Mouse (Mus musculus) forebrain, embryonic 12.5 days (tissue): ENCODE measurements at regions not wholly inside any gene's neighbourhood (a gene's known extent, or its start where the extent isn't known, plus 50 kb on each side); places are given as distances from the start of the nearest gene placed in this dataset.

ENCODE experiments used
- ATAC-seq: fragments of 200-750 bp; cut with Nextera tagmentation; 2 replicates; pipeline ENCODE4 v1.8.0; 2017; ENCODE audit warnings: moderate TSS enrichment; ENCODE audit not compliant: low FRiP score
- H3K27ac ChIP-seq: fragments of 300-500 bp; sonication (generic); 2 replicates; pipeline ENCODE4 v1.5.1; 2016; ENCODE audit warnings: mild to moderate bottlenecking
- H3K27me3 ChIP-seq: fragments of 300-500 bp; sonication (generic); 2 replicates; pipeline ENCODE4 v1.6.1; 2016; ENCODE audit warnings: mild to moderate bottlenecking
- H3K36me3 ChIP-seq: fragments of 300-500 bp; sonication (generic); replicated peaks from 2 replicates; pipeline ENCODE4 v1.6.1; 2016; ENCODE audit warnings: mild to moderate bottlenecking
- H3K4me1 ChIP-seq: fragments of 300-500 bp; sonication (generic); 2 replicates; pipeline ENCODE4 v1.6.1; 2016
- H3K4me2 ChIP-seq: fragments of 300-500 bp; sonication (generic); 2 replicates; pipeline ENCODE4 v1.6.1; 2016; ENCODE audit warnings: mild to moderate bottlenecking, moderate library complexity
- H3K4me3 ChIP-seq: fragments of 300-500 bp; sonication (generic); replicated peaks from 2 replicates; pipeline ENCODE4 v1.5.1; 2016; ENCODE audit warnings: mild to moderate bottlenecking
- H3K9ac ChIP-seq: fragments of 300-500 bp; sonication (generic); 2 replicates; pipeline ENCODE4 v1.6.1; 2016; ENCODE audit warnings: mild to moderate bottlenecking
- H3K9me3 ChIP-seq: fragments of 300-500 bp; sonication (generic); 2 replicates; pipeline ENCODE4 v1.6.1; 2016
- WGBS: fragments of 180-500 bp; shearing (Covaris S2); methylation state at CpG from one replicate; pipeline ENCODE4 v1.1.7; 2016; 5-methylcytosine and 5-hydroxymethylcytosine counted together

DNA sequence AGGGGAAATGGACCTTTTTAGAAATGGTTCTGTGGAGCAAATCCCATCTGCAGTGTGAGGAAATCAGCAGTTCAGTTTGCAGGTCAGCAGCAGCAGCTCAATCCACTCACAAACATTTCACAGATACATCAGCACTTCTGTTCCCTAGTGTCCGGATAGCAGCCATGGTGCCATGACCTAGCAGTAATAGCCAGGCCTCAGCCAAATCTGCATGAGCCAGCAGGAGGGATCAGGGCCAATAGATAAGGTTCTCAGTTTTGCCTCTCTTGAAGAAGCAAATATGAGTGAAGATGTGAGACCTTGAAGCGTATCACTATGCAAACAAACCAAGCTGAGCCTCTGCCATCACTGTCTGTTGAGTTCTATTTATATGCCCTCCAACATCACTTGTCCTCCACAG is 380.7 kb upstream of the Chrm3 start:
- 92% methylated on average over 2 of the region's 2 CpGs for WGBS

DNA sequence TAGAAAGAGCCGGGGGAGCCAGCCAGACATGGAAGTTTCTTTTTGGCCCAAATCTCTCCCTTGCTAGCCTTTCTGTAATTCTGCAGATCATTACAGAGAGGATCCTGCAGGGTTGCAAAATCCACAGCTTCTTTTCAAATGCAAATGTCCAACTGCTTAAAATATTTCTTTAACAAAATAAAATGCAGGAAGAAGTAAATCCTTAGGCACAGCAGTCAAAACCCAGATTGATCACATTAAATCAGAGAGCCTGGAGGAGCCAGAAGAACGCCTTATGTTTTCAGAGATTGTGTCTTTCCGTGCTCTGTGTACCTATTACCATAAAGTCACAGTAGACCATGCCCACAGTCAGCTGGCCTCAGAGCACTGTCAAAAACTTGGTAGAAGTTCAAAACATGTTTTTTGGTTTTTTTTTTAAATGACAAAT is 365.1 kb upstream of the Chrm3 start:
- 33% methylated on average over 3 of the region's 3 CpGs for WGBS
- H3K4me2 ChIP-seq = no peak overlapping the region
- no peak for ATAC-seq
- no peak overlapping the region for H3K27ac ChIP-seq
- H3K27me3 ChIP-seq = no peaks in the 10 kb centered on the region
- H3K9me3 ChIP-seq = no peaks in the 10 kb centered on the region
- H3K4me3 ChIP-seq = no peak overlapping the region
- no peaks in the 10 kb centered on the region for H3K36me3 ChIP-seq
- H3K9ac ChIP-seq = no peak overlapping the region
- peaks cover 5% of the 10 kb centered on the region; the same call in 1 of the 2 replicates for H3K4me1 ChIP-seq

More for the DNA sequence above, 380.7 kb upstream of the Chrm3 start:
- Histone ChIP-seq H3K4me2 (no peak overlapping the region), H3K36me3 (no peaks in the 10 kb centered on the region), H3K4me1 (no peaks in the 10 kb centered on the region), H3K27me3 (no peaks in the 10 kb centered on the region), H3K9ac (no peak overlapping the region), H3K4me3 (no peak overlapping the region), H3K9me3 (no peaks in the 10 kb centered on the region), H3K27ac (no peak overlapping the region)
- no peak for ATAC-seq

DNA sequence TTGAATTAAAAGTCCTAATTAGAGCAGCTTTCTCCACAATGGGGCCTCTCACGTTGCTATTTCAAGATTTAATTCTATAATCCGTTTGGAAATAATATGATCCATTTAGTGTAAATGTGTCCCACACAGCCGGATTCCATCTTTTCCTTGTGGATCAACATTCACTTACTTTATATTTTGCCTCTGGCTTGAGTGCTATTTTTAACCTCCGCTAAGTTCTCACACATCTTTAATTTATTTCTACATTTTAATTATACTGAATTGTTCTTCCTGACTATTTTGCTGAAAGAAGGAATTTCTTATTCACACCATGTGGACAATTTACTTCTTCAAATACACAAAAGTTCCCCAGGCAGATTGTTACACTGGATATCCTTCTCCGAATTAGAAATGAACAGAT is 364.7 kb upstream of the Chrm3 start:
- Histone ChIP-seq H3K27ac (no peak overlapping the region), H3K9me3 (no peaks in the 10 kb centered on the region), H3K27me3 (no peaks in the 10 kb centered on the region), H3K4me3 (no peak overlapping the region), H3K4me1 (peaks cover 5% of the 10 kb centered on the region; the same call in 1 of the 2 replicates), H3K4me2 (no peak overlapping the region), H3K9ac (no peak overlapping the region), H3K36me3 (no peaks in the 10 kb centered on the region)
- 48% methylated on average over 5 of the region's 5 CpGs for WGBS
- ATAC-seq = no peak

DNA sequence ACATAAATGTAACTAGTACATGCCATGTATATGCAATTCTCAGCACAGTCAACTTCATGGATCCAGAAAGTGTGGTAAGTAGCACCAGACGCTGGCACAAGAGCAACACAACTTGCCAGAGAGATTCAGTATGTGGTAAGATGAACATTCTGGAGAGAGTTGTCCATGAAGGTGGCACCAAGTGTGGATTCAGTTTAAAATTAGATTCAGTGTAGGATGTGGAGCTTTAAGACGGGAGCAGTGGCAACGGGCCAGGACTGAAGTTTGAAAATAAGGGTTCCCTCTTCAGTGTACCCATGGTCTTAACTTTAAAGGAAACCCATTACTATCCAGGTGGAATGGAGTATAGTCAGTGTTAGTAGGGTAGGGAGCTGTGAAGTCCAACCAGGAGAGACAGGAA is 360.0 kb upstream of the Chrm3 start:
- WGBS = 85% methylated on average over 3 of the region's 3 CpGs
- ATAC-seq = no peak

DNA sequence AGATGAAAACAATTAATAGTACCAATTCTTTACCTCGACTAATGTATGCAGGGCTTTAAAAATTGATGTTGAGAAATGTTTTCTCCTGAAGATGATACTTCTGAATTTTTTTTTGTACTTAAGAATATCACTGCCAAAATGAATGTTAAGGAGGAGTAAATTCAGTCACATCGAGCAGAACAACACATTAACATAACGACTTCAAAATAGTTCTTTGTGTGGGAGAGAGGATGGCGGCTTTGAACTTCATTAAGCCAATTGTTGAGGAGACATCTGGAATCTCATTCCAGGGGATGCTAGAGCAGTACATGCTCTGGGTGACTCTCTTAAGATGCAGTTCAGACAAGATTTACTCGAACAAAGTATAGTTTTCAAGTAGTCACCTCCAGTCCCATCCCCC is 350.8 kb upstream of the Chrm3 start:
- no peaks in the 10 kb centered on the region for H3K36me3 ChIP-seq
- no peak for ATAC-seq
- no peak overlapping the region for H3K4me3 ChIP-seq
- no peak overlapping the region for H3K27ac ChIP-seq
- no peak overlapping the region for H3K9ac ChIP-seq
- H3K27me3 ChIP-seq = no peaks in the 10 kb centered on the region
- H3K9me3 ChIP-seq = no peaks in the 10 kb centered on the region
- no peak overlapping the region for H3K4me2 ChIP-seq
- 0 out of 2 replicates have a peak, but pooled peaks cover 3% of the 10 kb centered on the region for H3K4me1 ChIP-seq
- 67% methylated on average over 5 of the region's 5 CpGs for WGBS

More for the DNA sequence above, 360.0 kb upstream of the Chrm3 start:
- Histone ChIP-seq H3K4me3 (no peak overlapping the region), H3K4me2 (no peak overlapping the region), H3K9me3 (no peaks in the 10 kb centered on the region), H3K4me1 (peaks cover 2% of the 10 kb centered on the region; the same call in 1 of the 2 replicates), H3K9ac (no peak overlapping the region), H3K36me3 (no peaks in the 10 kb centered on the region), H3K27me3 (no peaks in the 10 kb centered on the region), H3K27ac (no peak overlapping the region)

DNA sequence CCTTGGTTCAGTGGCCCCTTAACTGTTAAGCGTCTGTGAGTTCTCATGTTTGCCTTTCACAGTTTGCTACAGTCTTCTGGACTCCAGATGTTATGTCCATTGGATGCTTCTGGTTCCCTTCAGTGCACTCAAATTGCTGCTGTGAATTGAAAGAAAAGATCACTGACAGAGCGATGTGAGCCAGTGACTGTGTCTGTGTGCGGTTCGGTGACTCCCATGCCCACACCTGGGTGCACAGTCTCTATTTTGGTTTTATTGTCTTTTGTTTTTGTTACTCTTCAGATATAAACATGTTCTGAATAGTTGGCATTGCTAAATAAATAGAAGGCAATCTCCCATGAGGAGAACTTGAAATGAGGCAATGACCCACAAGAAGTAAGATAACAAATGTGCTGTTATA is 350.3 kb upstream of the Chrm3 start:
- Histone ChIP-seq H3K4me3 (no peak overlapping the region), H3K36me3 (no peaks in the 10 kb centered on the region), H3K27me3 (no peaks in the 10 kb centered on the region), H3K4me2 (no peak overlapping the region), H3K9ac (no peak overlapping the region), H3K27ac (no peak overlapping the region), H3K9me3 (no peaks in the 10 kb centered on the region), H3K4me1 (0 out of 2 replicates have a peak, but pooled peaks cover 3% of the 10 kb centered on the region)
- WGBS = 86% methylated on average over 4 of the region's 4 CpGs
- ATAC-seq = no peak

DNA sequence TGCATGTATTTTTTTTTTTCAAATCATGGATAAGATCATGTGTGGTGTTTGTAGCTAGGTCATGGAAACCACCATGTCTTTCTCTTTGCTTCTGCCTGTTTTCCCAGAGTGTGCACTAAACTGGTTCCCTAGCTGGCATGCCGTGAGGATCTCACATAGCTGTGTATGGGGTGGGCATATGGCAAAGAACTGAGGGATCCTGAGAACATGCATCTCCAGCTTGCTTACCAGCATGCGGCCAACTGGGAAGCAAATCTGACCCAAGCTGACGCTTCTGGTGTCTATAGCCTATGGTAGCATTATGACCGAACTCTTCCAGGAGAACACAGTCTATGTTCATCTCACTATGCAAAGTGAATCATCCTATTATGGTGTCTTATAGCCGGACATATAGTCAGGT is 336.5 kb upstream of the Chrm3 start:
- H3K4me3 ChIP-seq = no peak overlapping the region
- ATAC-seq = no peak
- WGBS = 96% methylated on average over 5 of the region's 5 CpGs
- H3K27ac ChIP-seq = no peak overlapping the region
- H3K9ac ChIP-seq = no peak overlapping the region
- H3K4me1 ChIP-seq = no peaks in the 10 kb centered on the region
- no peaks in the 10 kb centered on the region for H3K36me3 ChIP-seq
- H3K27me3 ChIP-seq = no peaks in the 10 kb centered on the region
- H3K9me3 ChIP-seq = no peaks in the 10 kb centered on the region
- H3K4me2 ChIP-seq = no peak overlapping the region

DNA sequence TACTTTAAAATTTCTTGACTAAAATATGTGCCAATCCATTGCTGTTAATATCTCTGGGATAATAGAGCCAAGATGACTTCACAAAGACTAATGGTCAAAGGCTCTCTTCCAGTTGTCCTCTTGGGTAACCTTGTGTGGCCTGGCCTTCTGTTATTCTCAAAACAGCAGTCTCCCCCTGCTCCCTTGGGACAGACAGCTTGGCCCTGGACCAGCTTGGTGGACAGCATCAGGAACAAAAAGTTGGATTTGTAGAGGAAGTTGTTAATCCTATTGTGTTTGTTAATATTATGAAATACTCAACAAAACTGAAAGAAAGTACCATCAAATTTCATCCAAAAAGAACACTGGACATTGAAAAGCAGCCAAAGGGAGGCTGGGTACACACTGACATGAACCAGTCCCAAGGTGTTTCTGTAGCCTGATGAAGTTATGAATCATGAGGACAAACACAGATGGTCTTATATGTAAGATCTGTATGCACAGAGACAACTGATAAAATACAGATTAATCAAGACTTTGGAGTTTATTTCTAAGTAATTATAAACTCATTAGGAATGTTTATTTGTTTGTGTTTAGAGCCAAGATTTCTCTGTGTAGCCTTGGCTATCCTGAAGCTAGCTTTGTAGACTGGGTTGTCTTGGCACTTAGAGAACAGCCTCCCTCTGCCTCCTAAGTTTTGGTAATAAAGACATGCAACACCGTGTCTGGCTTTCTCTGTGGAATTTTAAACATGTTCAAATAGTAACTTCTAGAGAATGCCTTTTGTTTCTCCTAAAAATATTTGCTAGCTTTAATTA is 335.7 kb upstream of the Chrm3 start:
- H3K9me3 ChIP-seq = no peaks in the 10 kb centered on the region
- no peak for ATAC-seq
- no peak overlapping the region for H3K9ac ChIP-seq
- H3K27ac ChIP-seq = no peak overlapping the region
- WGBS = 88% methylated on average over 1 of the region's 1 CpGs
- no peaks in the 10 kb centered on the region for H3K27me3 ChIP-seq
- no peaks in the 10 kb centered on the region for H3K4me1 ChIP-seq
- no peak overlapping the region for H3K4me2 ChIP-seq
- no peaks in the 10 kb centered on the region for H3K36me3 ChIP-seq
- no peak overlapping the region for H3K4me3 ChIP-seq

DNA sequence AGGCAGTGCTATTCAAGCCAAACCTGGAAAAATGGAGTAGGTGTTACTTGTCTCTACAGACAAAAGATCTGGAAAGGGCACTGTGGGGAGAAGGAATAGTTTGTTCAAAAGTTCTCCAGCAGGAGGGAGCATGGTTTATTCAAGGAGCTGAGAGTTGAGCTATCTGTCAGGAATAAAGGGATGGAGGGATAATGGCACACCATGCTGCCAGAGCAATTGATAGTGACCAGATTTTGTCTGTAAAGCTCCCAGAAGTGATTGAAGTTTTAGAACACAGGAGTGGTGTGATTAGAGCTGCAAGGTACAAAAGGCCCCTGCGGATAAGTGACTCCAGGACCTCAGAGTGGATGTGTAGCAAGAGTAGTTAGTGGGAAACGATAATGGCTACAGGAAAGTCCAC is 330.7 kb upstream of the Chrm3 start:
- H3K9ac ChIP-seq = no peak overlapping the region
- H3K36me3 ChIP-seq = no peaks in the 10 kb centered on the region
- no peak for ATAC-seq
- no peak overlapping the region for H3K4me2 ChIP-seq
- no peak overlapping the region for H3K4me3 ChIP-seq
- WGBS = 20% methylated on average over 2 of the region's 2 CpGs
- H3K9me3 ChIP-seq = no peaks in the 10 kb centered on the region
- H3K4me1 ChIP-seq = 0 out of 2 replicates have a peak, but pooled peaks cover 2% of the 10 kb centered on the region
- H3K27me3 ChIP-seq = no peaks in the 10 kb centered on the region
- no peak overlapping the region for H3K27ac ChIP-seq

DNA sequence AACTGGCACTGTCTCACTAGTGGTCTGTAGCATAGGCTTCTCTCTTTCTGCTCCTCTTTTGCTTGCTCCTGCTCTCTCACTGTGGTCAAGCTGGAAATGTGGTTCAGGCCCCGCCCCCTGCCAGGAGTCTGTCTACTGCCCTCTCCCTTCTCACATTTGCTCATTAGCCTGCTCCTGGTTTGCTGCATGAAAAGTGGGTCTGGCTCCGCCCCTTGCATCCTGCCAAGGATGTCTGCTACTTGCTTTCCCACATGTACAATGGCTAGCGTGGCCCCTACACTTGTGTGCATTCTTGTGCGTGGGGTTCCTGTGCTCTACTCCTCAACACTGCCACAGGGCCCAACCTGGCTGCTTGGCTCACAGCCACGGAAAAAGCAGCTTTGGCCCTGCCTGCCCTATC is 326.7 kb upstream of the Chrm3 start:
- WGBS = 70% methylated on average over 5 of the region's 5 CpGs
- ATAC-seq = peak; percentile 49; the same call in 1 of the 2 replicates

DNA sequence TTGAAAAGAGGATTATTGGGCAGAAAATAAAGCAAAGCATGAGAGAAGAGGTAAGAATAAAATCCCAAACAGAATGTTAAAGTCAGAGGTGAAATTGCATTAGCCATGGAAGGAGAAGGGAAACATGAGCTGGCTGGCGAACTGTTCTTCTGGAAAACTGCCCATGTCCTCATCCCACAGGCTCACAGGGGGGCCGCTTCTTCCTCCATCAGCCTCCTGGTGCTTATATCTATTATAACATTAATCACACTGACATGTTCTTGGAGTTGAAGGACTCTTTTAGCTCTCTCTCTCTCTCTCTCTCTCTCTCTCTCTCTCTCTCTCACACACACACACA is 293.4 kb upstream of the Chrm3 start:
- Histone ChIP-seq H3K9me3 (no peaks in the 10 kb centered on the region), H3K27ac (no peak overlapping the region), H3K9ac (no peak overlapping the region), H3K36me3 (no peaks in the 10 kb centered on the region), H3K4me3 (no peak overlapping the region), H3K4me2 (no peak overlapping the region), H3K4me1 (no peaks in the 10 kb centered on the region), H3K27me3 (no peaks in the 10 kb centered on the region)
- no peak for ATAC-seq
- WGBS = 61% methylated on average over 2 of the region's 2 CpGs

More for the DNA sequence above, 326.7 kb upstream of the Chrm3 start:
- no peaks in the 10 kb centered on the region for H3K36me3 ChIP-seq
- H3K9ac ChIP-seq = no peak overlapping the region
- no peak overlapping the region for H3K4me2 ChIP-seq
- H3K4me1 ChIP-seq = 0 out of 2 replicates have a peak, but pooled peaks cover 2% of the 10 kb centered on the region
- no peaks in the 10 kb centered on the region for H3K27me3 ChIP-seq
- no peak overlapping the region for H3K27ac ChIP-seq
- H3K9me3 ChIP-seq = no peaks in the 10 kb centered on the region
- no peak overlapping the region for H3K4me3 ChIP-seq

DNA sequence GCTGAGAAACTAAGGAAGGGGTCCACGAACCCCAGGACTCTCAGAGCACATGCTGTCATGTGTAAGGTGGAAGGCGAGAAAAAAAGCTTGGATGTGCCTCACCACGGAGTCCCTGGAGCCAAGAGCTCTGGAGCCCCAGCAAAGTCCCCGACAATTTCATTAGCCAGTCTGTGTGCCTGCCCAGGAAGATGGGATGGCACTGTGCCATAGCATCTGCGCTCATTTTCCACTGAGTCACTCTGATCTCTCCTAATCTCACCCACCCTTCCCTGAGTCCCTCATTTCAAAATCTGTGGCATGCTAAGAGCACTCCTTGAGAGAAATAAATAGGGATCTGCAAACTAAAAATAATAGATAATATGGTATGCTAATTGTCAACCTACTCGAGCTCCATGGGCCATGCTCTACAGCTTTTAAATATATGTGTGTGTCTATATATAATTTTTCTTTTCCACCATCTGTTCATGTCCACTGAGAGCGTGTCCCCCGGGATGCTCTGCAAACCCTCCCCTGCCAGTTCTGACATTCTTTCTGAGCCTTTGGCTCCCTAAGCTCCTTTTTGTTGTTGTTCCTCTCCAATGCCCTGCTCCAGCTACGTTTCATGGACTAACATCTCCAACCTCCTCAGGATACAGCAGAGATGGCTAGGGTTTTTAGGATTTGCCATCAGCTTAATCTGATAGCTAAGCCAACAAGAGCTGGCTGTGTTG is 292.9 kb upstream of the Chrm3 start:
- Histone ChIP-seq H3K36me3 (no peaks in the 10 kb centered on the region), H3K4me3 (no peak overlapping the region), H3K4me1 (no peaks in the 10 kb centered on the region), H3K27ac (no peak overlapping the region), H3K27me3 (no peaks in the 10 kb centered on the region), H3K9ac (no peak overlapping the region), H3K9me3 (no peaks in the 10 kb centered on the region), H3K4me2 (no peak overlapping the region)
- WGBS = 71% methylated on average over 9 of the region's 9 CpGs
- ATAC-seq = no peak

DNA sequence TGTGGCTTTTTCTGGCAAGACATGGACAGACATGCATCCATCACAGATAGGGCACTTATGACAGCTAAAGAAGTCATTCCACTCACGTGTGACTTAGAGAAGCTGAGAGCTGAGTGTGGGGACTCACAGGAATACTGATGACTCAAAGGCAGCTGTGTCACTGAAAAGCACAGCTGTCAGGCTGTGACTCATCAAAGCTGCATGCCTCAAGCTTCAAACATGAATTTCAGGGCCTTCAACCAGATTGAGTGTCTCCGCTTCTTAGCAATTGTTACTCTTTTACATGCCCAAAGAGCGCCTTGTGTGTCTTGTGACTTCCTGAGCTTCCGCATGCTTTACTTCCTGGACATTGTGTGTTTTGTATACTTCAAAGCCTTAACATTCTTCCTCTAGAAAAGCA is 276.2 kb upstream of the Chrm3 start:
- WGBS = 89% methylated on average over 4 of the region's 4 CpGs
- no peaks in the 10 kb centered on the region for H3K27me3 ChIP-seq
- H3K27ac ChIP-seq = no peak overlapping the region
- H3K4me1 ChIP-seq = no peaks in the 10 kb centered on the region
- H3K4me3 ChIP-seq = no peak overlapping the region
- H3K9ac ChIP-seq = no peak overlapping the region
- no peaks in the 10 kb centered on the region for H3K9me3 ChIP-seq
- no peak overlapping the region for H3K4me2 ChIP-seq
- ATAC-seq = no peak
- no peaks in the 10 kb centered on the region for H3K36me3 ChIP-seq
